Mouse (Mus musculus) stomach, adult 2 months (tissue): Measurements from ENCODE around the gene Rbm7. TPM values are rescaled to one million over a fixed set of nuclear protein-coding genes. Genes with fewer than 3 reads are reported as not detected.

Source experiments
- polyA plus RNA-seq: library from polyadenylated mRNA; depleted of rRNA; stranded (reverse); fragments of >200 nt; gene quantifications from 2 replicates; pipeline ENCODE4 v1.2.3, GENCODE M21; 2012; rRNA removed

Rbm7 gene
- 3.2 and 5.1 TPM in 2 replicates for polyA plus RNA-seq

DNA sequence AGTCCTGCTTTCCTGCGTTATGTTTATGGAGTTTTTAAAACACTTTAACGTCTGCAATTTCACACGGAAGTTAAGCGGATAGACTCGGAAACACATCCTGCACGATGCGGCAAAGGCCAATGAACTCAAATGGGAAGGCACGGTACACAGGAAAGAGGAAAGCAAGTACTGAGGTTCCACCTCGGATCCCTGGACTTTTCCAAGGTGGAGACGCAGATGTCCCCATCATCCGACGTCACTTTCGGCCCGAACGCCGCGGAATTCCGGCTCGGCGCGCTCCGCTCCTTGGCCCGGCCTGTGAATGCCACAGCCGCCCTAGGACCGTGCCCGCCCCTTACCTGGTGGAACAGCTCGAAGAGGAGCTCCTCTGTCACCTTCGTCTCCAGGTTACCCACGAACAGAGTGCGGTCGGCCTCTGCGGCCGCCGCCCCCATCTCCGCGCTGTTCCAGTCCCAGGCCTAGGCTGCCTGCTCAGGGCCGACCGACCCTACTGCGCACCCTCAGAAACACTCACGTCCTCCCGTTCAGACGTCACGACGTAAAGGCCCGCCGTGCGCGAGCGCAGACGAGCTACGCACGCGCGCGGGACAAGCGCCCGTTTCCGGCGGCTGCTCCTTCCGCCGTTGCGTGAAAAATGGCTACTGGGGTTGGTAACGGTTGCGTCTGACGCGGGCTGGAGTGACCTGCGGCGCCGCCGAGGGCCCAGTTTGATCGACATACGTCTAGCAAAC is at the start of gene Rbm7, which contains the start of gene Gm5617:
Rbm7 (minus strand) TSS at position 483 of the 731 bp plus-strand sequence.
Gm5617 (plus strand) TSS at position 626 of the 731 bp plus-strand sequence.

GRCm38 (mm10) chr9:48480411-48481213 is 14.5 kb downstream of the Rbm7 start, which contains the start of gene Rexo2:
TSS of gene Rexo2 (minus strand) at chr9:48480623.

Other genes starting within 250 kb of the Rbm7 start
- 0.08 and 0.46 TPM in 2 replicates for gene Nxpe2, start 141.8 kb downstream of the Rbm7 start, polyA plus RNA-seq
- gene Rexo2, start 14.7 kb downstream of the Rbm7 start, polyA plus RNA-seq: 33.4 and 35.4 TPM in 2 replicates
- gene Gm5617, start 143 bp upstream of the Rbm7 start, polyA plus RNA-seq: 37.6 and 42.1 TPM in 2 replicates
- 0.09 and 1.3 TPM in 2 replicates for gene Nnmt, start 109.9 kb upstream of the Rbm7 start, polyA plus RNA-seq